Mouse (Mus musculus) olfactory bulb, adult 2 months (tissue): Measurements from ENCODE around the gene Clpx. TPM values are rescaled to one million over a fixed set of nuclear protein-coding genes. Genes with fewer than 3 reads are reported as not detected.

Experiments used
- H3K27ac ChIP-seq: fragments of 200-500 bp; 2 replicates; pipeline ENCODE4 v1.5.1; 2012; ENCODE audit warnings: low read depth, low read length; ENCODE audit not compliant: insufficient read depth
- H3K4me1 ChIP-seq: fragments of 200-500 bp; 2 replicates; pipeline ENCODE4 v1.6.1; 2012; ENCODE audit warnings: low read length; ENCODE audit not compliant: control insufficient read depth, insufficient read depth
- H3K4me3 ChIP-seq: fragments of 200-500 bp; 2 replicates; pipeline ENCODE4 v1.5.1; 2012; ENCODE audit warnings: mild to moderate bottlenecking, low read depth, low read length, moderate library complexity; ENCODE audit not compliant: insufficient read depth
- CTCF ChIP-seq: fragments of 200-500 bp; IDR thresholded peaks from 2 replicates; pipeline ENCODE4 v1.5.1; 2012; ENCODE audit warnings: low read depth, mild to moderate bottlenecking, low read length, moderate library complexity; ENCODE audit not compliant: insufficient read depth
- POLR2A ChIP-seq: fragments of 200-500 bp; IDR thresholded peaks from 2 replicates; pipeline ENCODE4 v1.6.1; 2012; ENCODE audit warnings: mild to moderate bottlenecking, low read depth, low read length, moderate library complexity; ENCODE audit not compliant: insufficient read depth
- WGBS: fragments of 180-500 bp; shearing (Covaris S2); methylation state at CpG from one replicate; pipeline ENCODE4 v1.1.7; 2018; 5-methylcytosine and 5-hydroxymethylcytosine counted together
- polyA plus RNA-seq: library from polyadenylated mRNA; stranded (reverse); fragments of >200 nt; gene quantifications from 2 replicates; pipeline ENCODE4 v1.2.4, GENCODE M21; 2012; ENCODE audit warnings: low replicate concordance; ENCODE audit not compliant: missing spikeins, insufficient read depth, insufficient read length

Gene Clpx
- polyA plus RNA-seq, 1 experiment: not detected

DNA sequence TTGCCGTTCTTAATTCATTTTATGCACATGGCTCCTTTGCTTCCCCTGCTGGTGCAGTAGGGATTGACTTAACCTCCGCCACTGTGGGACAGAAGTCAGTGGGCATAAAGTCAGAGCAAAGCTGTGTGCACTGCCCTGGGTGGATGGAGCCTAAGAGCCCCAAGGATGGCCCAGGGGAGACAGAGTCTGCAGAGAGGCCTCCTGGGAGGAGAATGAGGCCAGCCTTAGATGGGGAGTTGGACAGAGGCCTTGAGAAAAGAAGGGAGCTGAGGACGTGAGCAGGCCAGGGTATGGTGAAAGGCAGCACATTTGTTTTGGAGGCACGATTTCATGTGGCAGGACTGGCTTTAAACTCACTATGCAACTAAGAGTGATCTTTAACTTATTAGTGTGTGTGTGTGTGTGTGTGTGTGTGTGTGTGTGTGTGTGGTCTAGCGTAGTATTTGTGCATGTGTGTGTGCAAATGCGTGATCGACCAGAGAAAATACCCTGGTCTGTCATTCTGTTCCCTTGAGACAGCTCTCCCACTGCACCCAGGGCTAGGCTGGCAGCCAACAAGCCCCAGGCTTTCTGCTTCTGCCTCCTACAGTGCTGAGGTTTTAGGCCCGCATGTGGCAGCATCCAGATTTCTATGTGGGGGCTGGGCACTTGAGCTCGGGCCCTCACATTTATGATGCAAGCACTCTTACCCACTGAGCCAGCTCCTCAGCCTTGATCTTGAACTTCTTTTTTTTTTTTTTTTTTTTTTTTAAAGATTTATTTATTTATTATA, 81.3 kb downstream of the Clpx start:
- H3K4me1 ChIP-seq: no peaks in the 10 kb centered on the region
- TF ChIP-seq CTCF: no peak
- no peak for TF ChIP-seq POLR2A
- no peak overlapping the region for H3K4me3 ChIP-seq
- WGBS: 52% methylated on average over 9 of the region's 9 CpGs
- H3K27ac ChIP-seq: no peak overlapping the region

Other genes starting within 250 kb of the Clpx start
- gene Igdcc4, start 192.8 kb upstream of the Clpx start, polyA plus RNA-seq: not detected in 2 replicates
- gene Igdcc3, start 153.1 kb upstream of the Clpx start, polyA plus RNA-seq: not detected in 2 replicates
- gene Parp16, start 98.9 kb upstream of the Clpx start, polyA plus RNA-seq: not detected in 2 replicates
- gene Cilp, start 29.1 kb upstream of the Clpx start, polyA plus RNA-seq: not detected in 2 replicates
- gene Pdcd7, start 51.8 kb downstream of the Clpx start, polyA plus RNA-seq: not detected in 2 replicates
- not detected in 2 replicates for gene Ubap1l, start 66.8 kb downstream of the Clpx start, polyA plus RNA-seq
- gene Kbtbd13, start 97.4 kb downstream of the Clpx start, polyA plus RNA-seq: not detected in 2 replicates
- gene Rasl12, start 104.2 kb downstream of the Clpx start, polyA plus RNA-seq: not detected in 2 replicates
- gene Slc51b, start 128.7 kb downstream of the Clpx start, polyA plus RNA-seq: not detected in 2 replicates
- gene Mtfmt, start 141.5 kb downstream of the Clpx start, polyA plus RNA-seq: not detected in 2 replicates
- not detected in 2 replicates for gene Spg21, start 166.7 kb downstream of the Clpx start, polyA plus RNA-seq
- not detected in 2 replicates for gene Ankdd1a, start 225.9 kb downstream of the Clpx start, polyA plus RNA-seq